Mouse (Mus musculus) hindbrain, postnatal 0 days (tissue): ENCODE results near the gene Rffl. TPM values are rescaled to one million over a fixed set of nuclear protein-coding genes. Genes with fewer than 3 reads are reported as not detected.

ENCODE experiments used
- ATAC-seq: fragments of 200-750 bp; cut with Nextera tagmentation; 2 replicates; pipeline ENCODE4 v1.8.0; 2017; ENCODE audit warnings: mild to moderate bottlenecking, moderate TSS enrichment, moderate library complexity
- DNase-seq: peaks from one replicate; pipeline ENCODE4 v3.0.0-alpha.2; 2015; ENCODE audit warnings: low spot score
- H3K27ac ChIP-seq: fragments of 300-500 bp; sonication (generic); 2 replicates; pipeline ENCODE4 v1.5.1; 2014; ENCODE audit warnings: mild to moderate bottlenecking
- H3K27me3 ChIP-seq: fragments of 300-500 bp; sonication (generic); 2 replicates; pipeline ENCODE4 v1.6.1; 2014; ENCODE audit warnings: low read length, mixed read lengths; ENCODE audit not compliant: insufficient read depth
- H3K36me3 ChIP-seq: fragments of 300-500 bp; sonication (generic); 2 replicates; pipeline ENCODE4 v1.6.1; 2014; ENCODE audit warnings: low read length, mixed read lengths; ENCODE audit not compliant: insufficient read depth
- H3K4me1 ChIP-seq: fragments of 300-500 bp; sonication (generic); 2 replicates; pipeline ENCODE4 v1.6.1; 2014; ENCODE audit warnings: antibody characterized with exemption, low read length, mixed read lengths; ENCODE audit not compliant: insufficient read depth
- H3K4me2 ChIP-seq: fragments of 300-500 bp; sonication (generic); 2 replicates; pipeline ENCODE4 v1.6.1; 2014; ENCODE audit warnings: low read depth, mild to moderate bottlenecking, low read length, moderate library complexity, mixed read lengths
- H3K4me3 ChIP-seq: fragments of 300-500 bp; sonication (generic); 2 replicates; pipeline ENCODE4 v1.5.1; 2014; ENCODE audit warnings: low read length
- H3K9ac ChIP-seq: fragments of 300-500 bp; sonication (generic); replicated peaks from 2 replicates; pipeline ENCODE4 v1.6.1; 2014; ENCODE audit warnings: mild to moderate bottlenecking, low read length, moderate library complexity, mixed read lengths
- H3K9me3 ChIP-seq: fragments of 300-500 bp; sonication (generic); 2 replicates; pipeline ENCODE4 v1.6.1; 2016; ENCODE audit warnings: low read length, mixed read lengths
- CTCF ChIP-seq: IDR thresholded peaks from 2 replicates; pipeline ENCODE4 v1.5.1; 2016; ENCODE audit warnings: antibody characterized with exemption, control low read depth, low read depth
- WGBS: fragments of 180-500 bp; shearing (Covaris S2); extraction: QIAGEN DNeasy Blood & Tissue Kit; methylation state at CpG from one replicate; pipeline ENCODE4 v1.1.7; 2014; 5-methylcytosine and 5-hydroxymethylcytosine counted together
- polyA plus RNA-seq: library from polyadenylated mRNA; unstranded; fragments of >200 nt; fragmentation: Nextera tagmentation; extraction: Ambion mirVana; gene quantifications from 2 replicates; pipeline ENCODE4 v1.2.1, GENCODE M21; 2015
- total RNA-seq: library from RNA; depleted of rRNA; stranded (reverse); fragments of >200 nt; gene quantifications from 2 replicates; pipeline ENCODE4 v1.2.3, GENCODE M21; 2014

The Rffl gene
- total and polyA plus RNA-seq, 2 experiments from 2014 or later, result 2.5 to 4.9 TPM

DNA sequence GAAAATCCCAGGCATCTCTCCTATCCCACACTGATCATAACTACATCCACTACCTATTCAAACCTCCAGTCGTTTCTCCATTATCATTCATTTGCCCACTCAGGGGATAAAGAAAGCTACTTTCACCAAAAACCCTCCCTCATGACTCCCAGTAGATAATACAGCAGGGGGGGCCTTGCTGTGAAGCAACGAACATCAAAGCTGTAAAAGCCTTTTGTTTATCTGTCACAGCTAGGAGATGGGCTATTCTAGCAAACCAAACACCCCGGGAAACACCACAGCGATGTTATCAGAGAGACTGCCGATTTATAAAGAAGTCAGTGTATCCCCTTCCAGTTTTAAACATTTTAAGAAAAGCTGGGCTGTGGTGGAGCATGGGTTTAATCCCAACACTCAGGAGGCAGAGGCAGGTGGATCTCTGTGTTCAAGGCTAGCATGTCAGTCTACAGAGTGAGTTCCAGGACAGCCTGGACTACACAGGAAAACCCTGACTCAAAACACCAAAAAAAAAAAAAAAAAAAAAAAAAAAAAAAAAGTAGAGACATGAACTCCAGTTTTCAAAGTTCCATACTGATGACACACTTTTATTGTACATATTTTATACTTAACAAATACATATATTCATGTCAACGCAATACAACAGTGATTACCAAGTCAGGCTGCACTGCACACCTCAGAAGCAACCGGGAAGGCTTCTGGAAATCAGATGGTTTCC, 4.0 kb downstream of the Rffl start:
- Histone ChIP-seq H3K4me1 (no peaks in the 10 kb centered on the region), H3K36me3 (no peaks in the 10 kb centered on the region), H3K4me2 (no peak overlapping the region), H3K9ac (no peak overlapping the region), H3K4me3 (no peak overlapping the region), H3K27me3 (no peaks in the 10 kb centered on the region), H3K27ac (no peak overlapping the region), H3K9me3 (no peaks in the 10 kb centered on the region)
- ATAC-seq (no peak), DNase-seq (no peak)
- WGBS, result 28% methylated on average over 7 of the region's 7 CpGs
- TF ChIP-seq CTCF, result no peak

DNA sequence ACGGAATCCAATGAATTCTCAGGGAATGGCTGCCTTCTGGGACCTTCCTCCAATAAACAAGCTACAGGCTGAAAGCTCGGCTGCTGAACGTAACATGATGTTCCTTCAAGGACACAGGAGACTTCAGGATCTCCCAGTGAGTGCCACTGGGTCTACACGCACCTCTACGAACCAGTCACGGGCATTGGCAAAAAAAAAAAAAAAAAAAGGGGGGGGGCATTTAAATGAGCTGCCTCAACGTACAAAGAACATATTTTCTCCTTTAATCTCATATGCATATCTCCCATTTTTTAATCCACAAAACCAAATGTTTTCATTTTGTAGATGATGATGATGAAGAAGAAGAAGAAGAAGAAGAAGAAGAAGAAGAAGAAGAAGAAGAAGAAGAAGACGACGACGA, 5.1 kb downstream of the Rffl start:
- Histone ChIP-seq H3K9me3 (no peaks in the 10 kb centered on the region), H3K27ac (no peak overlapping the region), H3K9ac (no peak overlapping the region), H3K27me3 (no peaks in the 10 kb centered on the region), H3K36me3 (no peaks in the 10 kb centered on the region), H3K4me3 (no peak overlapping the region), H3K4me1 (no peaks in the 10 kb centered on the region), H3K4me2 (no peak overlapping the region)
- no peak for DNase-seq
- TF ChIP-seq CTCF, result no peak
- WGBS, result 84% methylated on average over 10 of the region's 10 CpGs
- ATAC-seq, result no peak

DNA sequence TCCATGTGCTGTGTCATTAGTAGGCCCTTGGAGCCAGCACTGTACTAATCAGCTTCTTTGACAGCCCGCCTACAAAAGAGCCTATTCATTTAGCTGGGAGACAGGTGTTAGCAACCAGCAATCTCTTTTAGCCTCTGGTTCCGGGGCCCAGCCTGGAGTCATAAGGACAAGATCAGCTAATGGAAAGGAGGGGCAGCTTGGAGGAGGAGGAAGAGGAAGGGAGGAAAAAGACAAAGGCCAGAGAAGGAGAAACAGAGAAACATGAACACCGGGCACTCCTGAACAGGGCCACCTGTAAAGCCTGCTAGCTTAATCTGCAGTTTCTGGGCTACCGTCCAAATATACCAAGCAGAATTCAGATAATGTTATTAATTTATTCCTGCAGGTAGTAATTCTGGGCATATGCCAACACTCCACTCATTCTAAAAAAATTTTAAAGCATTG, 7.5 kb downstream of the Rffl start:
- no peaks in the 10 kb centered on the region for H3K9me3 ChIP-seq
- H3K27ac ChIP-seq, result no peak overlapping the region
- WGBS, result 49% methylated on average over 4 of the region's 4 CpGs

DNA sequence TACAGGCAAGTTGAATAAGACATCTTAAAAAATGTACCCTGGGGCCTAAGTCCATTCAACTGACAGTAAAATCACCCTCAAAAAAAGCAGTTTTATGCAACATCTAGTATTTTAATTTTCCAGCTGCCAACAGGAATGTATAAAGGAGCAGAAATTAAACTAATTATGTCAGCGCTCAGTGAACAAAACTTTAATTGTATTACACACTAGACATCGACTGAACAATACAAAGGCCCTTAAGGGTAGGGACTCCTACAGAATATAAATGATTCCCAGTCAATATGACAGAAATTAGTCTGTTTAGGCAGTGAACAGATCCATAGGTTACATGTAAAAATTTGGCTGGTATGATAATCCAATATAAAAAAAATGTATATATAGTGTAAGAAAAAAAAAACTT, 8.0 kb downstream of the Rffl start:
- no peak for DNase-seq
- no peaks in the 10 kb centered on the region for H3K4me1 ChIP-seq
- H3K9ac ChIP-seq, result no peak overlapping the region
- 31% methylated on average over 2 of the region's 2 CpGs for WGBS
- no peaks in the 10 kb centered on the region for H3K27me3 ChIP-seq
- H3K27ac ChIP-seq, result no peak overlapping the region
- TF ChIP-seq CTCF, result no peak
- no peak overlapping the region for H3K4me2 ChIP-seq
- no peak overlapping the region for H3K4me3 ChIP-seq
- no peak for ATAC-seq
- no peaks in the 10 kb centered on the region for H3K36me3 ChIP-seq
- H3K9me3 ChIP-seq, result no peaks in the 10 kb centered on the region

More for the DNA sequence above, 7.5 kb downstream of the Rffl start:
- Histone ChIP-seq H3K4me2 (no peak overlapping the region), H3K9ac (no peak overlapping the region), H3K36me3 (no peaks in the 10 kb centered on the region), H3K4me1 (no peaks in the 10 kb centered on the region), H3K4me3 (no peak overlapping the region), H3K27me3 (no peaks in the 10 kb centered on the region)
- TF ChIP-seq CTCF, result no peak
- peak; percentile 23 for DNase-seq
- ATAC-seq, result no peak

DNA sequence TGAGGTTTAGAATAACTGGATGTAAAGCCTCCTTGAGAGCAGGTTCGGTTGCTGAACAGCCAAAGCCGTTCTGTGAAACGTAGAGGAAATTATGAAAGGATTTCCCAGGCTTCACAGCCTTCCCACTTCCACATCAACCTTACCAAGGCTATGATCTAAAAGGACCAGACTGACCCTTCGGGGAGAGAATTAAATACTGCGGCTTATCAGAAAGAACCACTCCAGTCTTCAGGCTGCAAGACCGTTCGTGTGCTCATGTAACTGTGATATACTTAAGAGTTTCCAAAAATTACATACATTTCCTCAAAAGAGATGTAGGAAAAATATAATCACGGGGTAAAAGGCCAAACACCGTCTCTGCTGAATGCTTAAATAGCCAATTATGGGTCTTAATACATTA, 8.4 kb downstream of the Rffl start:
- no peak for TF ChIP-seq CTCF
- Histone ChIP-seq H3K27ac (no peak overlapping the region), H3K9me3 (no peaks in the 10 kb centered on the region), H3K9ac (no peak overlapping the region), H3K4me1 (no peaks in the 10 kb centered on the region), H3K27me3 (no peaks in the 10 kb centered on the region), H3K4me2 (no peak overlapping the region), H3K36me3 (no peaks in the 10 kb centered on the region), H3K4me3 (no peak overlapping the region)
- DNase-seq (no peak), ATAC-seq (no peak)
- WGBS, result 79% methylated on average over 9 of the region's 9 CpGs

DNA sequence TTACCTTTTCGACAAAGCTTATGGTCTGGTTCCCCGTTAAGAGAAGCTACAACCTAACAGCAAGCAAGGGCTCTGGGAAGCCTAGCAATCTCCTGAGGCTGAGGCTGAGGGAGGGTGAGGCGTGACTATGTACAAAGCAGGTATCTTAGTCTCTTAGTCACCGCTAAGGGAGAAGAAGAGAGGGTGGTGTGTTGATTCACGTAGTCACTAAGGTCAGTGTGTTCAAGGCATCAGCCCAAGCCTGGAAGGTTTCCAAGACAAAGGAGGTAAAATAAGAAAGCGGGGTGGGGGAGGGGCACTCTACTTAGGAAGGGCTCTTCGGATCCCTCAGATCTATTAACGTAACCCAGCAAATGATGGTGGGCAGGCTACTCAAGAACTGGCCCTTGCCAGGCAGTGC, 9.5 kb downstream of the Rffl start:
- Histone ChIP-seq H3K9ac (no peak overlapping the region), H3K4me1 (no peaks in the 10 kb centered on the region), H3K27ac (no peak overlapping the region), H3K9me3 (no peaks in the 10 kb centered on the region), H3K36me3 (no peaks in the 10 kb centered on the region), H3K4me2 (no peak overlapping the region), H3K4me3 (no peak overlapping the region), H3K27me3 (no peaks in the 10 kb centered on the region)
- 70% methylated on average over 8 of the region's 8 CpGs for WGBS
- ATAC-seq (no peak), DNase-seq (no peak)
- TF ChIP-seq CTCF, result no peak

DNA sequence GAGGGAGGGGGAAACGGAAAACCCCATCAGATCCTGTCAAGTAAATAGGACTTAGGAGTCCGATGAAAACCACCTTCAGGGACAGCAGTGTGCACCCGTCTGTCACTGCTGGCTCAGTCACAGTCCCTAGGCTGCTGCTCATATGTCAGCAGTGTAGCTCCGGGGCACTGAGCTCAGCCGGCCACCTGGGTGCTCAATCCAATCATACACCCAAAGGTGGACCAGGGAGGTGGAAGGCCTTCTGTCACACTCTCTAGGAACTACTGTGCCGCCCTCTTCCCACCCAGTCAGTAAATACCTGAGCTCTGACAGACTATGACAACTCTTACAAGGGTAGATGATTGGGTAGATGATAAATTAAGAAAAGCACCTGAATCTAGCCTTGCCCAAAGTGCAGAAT, 10.3 kb downstream of the Rffl start:
- Histone ChIP-seq H3K4me1 (no peaks in the 10 kb centered on the region), H3K9me3 (no peaks in the 10 kb centered on the region), H3K4me3 (no peak overlapping the region), H3K27ac (no peak overlapping the region), H3K4me2 (no peak overlapping the region), H3K9ac (no peak overlapping the region), H3K36me3 (no peaks in the 10 kb centered on the region), H3K27me3 (no peaks in the 10 kb centered on the region)
- TF ChIP-seq CTCF, result no peak
- 82% methylated on average over 6 of the region's 6 CpGs for WGBS
- ATAC-seq (no peak), DNase-seq (no peak)
